Mouse (Mus musculus) mesoderm, embryonic 11.5 days (tissue): ENCODE measurements around the gene Ctu1.
"Not testable (repeated sequence)": the region's sequence is repeated elsewhere in the genome, so short reads cannot be mapped to it uniquely, and the experiment has no call there.

Experiments used
- DNase-seq: peaks from one replicate; pipeline ENCODE4 v3.0.0-alpha.2; 2012; ENCODE audit warnings: low read depth, low spot score

The Ctu1 gene

GRCm38 (mm10) chr7:43680960-43681359 lies 9.1 kb downstream of the Ctu1 start:
- peak; percentile 73 for DNase-seq

GRCm38 (mm10) chr7:43682511-43682910 lies 10.7 kb downstream of the Ctu1 start:
- not testable (repeated sequence) for DNase-seq

- no peak for DNase-seq
Measured at GRCm38 (mm10) chr7:43685088-43685487, 13.3 kb downstream of the Ctu1 start.

GRCm38 (mm10) chr7:43690118-43690517 lies 18.3 kb downstream of the Ctu1 start, which contains the start of gene Klk14:
Gene Klk14 (plus strand): TSS chr7:43690418.
- no peak for DNase-seq

GRCm38 (mm10) chr7:43710031-43710430 lies 38.2 kb downstream of the Ctu1 start:
- no peak for DNase-seq

GRCm38 (mm10) chr7:43712267-43712666 lies 40.5 kb downstream of the Ctu1 start, which contains the start of gene Klk13:
Gene Klk13 (plus strand): TSS chr7:43712567.
- no peak for DNase-seq

- no peak for DNase-seq
Measured at GRCm38 (mm10) chr7:43712917-43713316, 41.1 kb downstream of the Ctu1 start.

- no peak for DNase-seq
Measured at GRCm38 (mm10) chr7:43713741-43714351, 42.0 kb downstream of the Ctu1 start.
